Mouse (Mus musculus) NIH3T3 (cell line): ENCODE results near the gene Olfr1299.

ENCODE experiments used
- DNase-seq: peaks from one replicate; pipeline ENCODE4 v3.0.0-alpha.2; 2012; ENCODE audit warnings: low read depth

Gene Olfr1299

GRCm38 (mm10) chr2:111661119-111661518 lies at the start of gene Olfr1299:
Olfr1299 (plus strand) TSS chr2:111661419.
- no peak for DNase-seq

- DNase-seq = no peak
Observed at GRCm38 (mm10) chr2:111626397-111626796, 34.8 kb upstream of the Olfr1299 start, which contains the start of gene Olfr1297. Olfr1297 (minus strand) TSS chr2:111626497.

- DNase-seq = no peak
Observed at GRCm38 (mm10) chr2:111649101-111649500, 12.1 kb upstream of the Olfr1299 start, which contains the start of gene Olfr1298. Olfr1298 (minus strand) TSS chr2:111649201.
